Mouse (Mus musculus): ENCODE results near the gene Slc7a11. TPM values are rescaled to one million over a fixed set of nuclear protein-coding genes. Genes with fewer than 3 reads are reported as not detected.

The Slc7a11 gene
- polyA plus RNA-seq, 1 experiment from 2014 or later, result 0.11 TPM

GRCm38 (mm10) chr3:50298366-50298991 lies 144.9 kb downstream of the Slc7a11 start:
- H3K27ac ChIP-seq (ENCODE audit: low read depth), result no peak overlapping the region
- 65% methylated on average over 7 of the region's 7 CpGs for WGBS
- no peak for DNase-seq
- no peaks in the 10 kb centered on the region for H3K9me3 ChIP-seq (ENCODE audit: low read depth, low read length)
- ATAC-seq (ENCODE audit: insufficient read depth), result no peak
- no peaks in the 10 kb centered on the region for H3K27me3 ChIP-seq (ENCODE audit: insufficient read depth, low read length)
- no peaks in the 10 kb centered on the region for H3K36me3 ChIP-seq (ENCODE audit: insufficient read depth)
- H3K9ac ChIP-seq, result no peak overlapping the region
- H3K4me3 ChIP-seq (ENCODE audit: low read depth, low read length), result no peak overlapping the region
- no peak overlapping the region for H3K4me2 ChIP-seq
- no peak for TF ChIP-seq CTCF (IDR thresholded peaks at IDR 0.05; ENCODE audit: low read depth)
- peaks cover 8% of the 10 kb centered on the region; the same call in 1 of the 2 replicates for H3K4me1 ChIP-seq (ENCODE audit: insufficient read depth)

GRCm38 (mm10) chr3:50296956-50297355 lies 146.5 kb downstream of the Slc7a11 start:
- H3K4me3 ChIP-seq (ENCODE audit: low read depth, low read length), result no peak overlapping the region
- peaks cover 8% of the 10 kb centered on the region; the same call in 1 of the 2 replicates for H3K4me1 ChIP-seq (ENCODE audit: insufficient read depth)
- 47% methylated on average over 10 of the region's 10 CpGs for WGBS
- H3K27me3 ChIP-seq (ENCODE audit: insufficient read depth, low read length), result no peaks in the 10 kb centered on the region
- DNase-seq, result peak; percentile 14
- H3K36me3 ChIP-seq (ENCODE audit: insufficient read depth), result no peaks in the 10 kb centered on the region
- ATAC-seq (ENCODE audit: insufficient read depth), result no peak
- H3K4me2 ChIP-seq, result no peak overlapping the region
- H3K9ac ChIP-seq, result no peak overlapping the region
- H3K27ac ChIP-seq (ENCODE audit: low read depth), result no peak overlapping the region
- TF ChIP-seq CTCF (IDR thresholded peaks at IDR 0.05; ENCODE audit: low read depth), result no peak
- H3K9me3 ChIP-seq (ENCODE audit: low read depth, low read length), result no peaks in the 10 kb centered on the region

- H3K4me3 ChIP-seq (ENCODE audit: low read depth, low read length), result no peak overlapping the region
- TF ChIP-seq CTCF (IDR thresholded peaks at IDR 0.05; ENCODE audit: low read depth), result no peak
- H3K27ac ChIP-seq (ENCODE audit: low read depth), result no peak overlapping the region
- DNase-seq (no peak), ATAC-seq (ENCODE audit: insufficient read depth) (no peak)
- WGBS, result 73% methylated on average over 2 of the region's 2 CpGs
- H3K4me2 ChIP-seq, result no peak overlapping the region
- no peaks in the 10 kb centered on the region for H3K9me3 ChIP-seq (ENCODE audit: low read depth, low read length)
- H3K9ac ChIP-seq, result no peak overlapping the region
- H3K4me1 ChIP-seq (ENCODE audit: insufficient read depth), result no peaks in the 10 kb centered on the region
- H3K27me3 ChIP-seq (ENCODE audit: insufficient read depth, low read length), result no peaks in the 10 kb centered on the region
- no peaks in the 10 kb centered on the region for H3K36me3 ChIP-seq (ENCODE audit: insufficient read depth)
These were observed 168.4 kb downstream of the Slc7a11 start for GRCm38 (mm10) chr3:50275023-50275422.

GRCm38 (mm10) chr3:50272222-50272621 lies 171.2 kb downstream of the Slc7a11 start:
- TF ChIP-seq CTCF (IDR thresholded peaks at IDR 0.05; ENCODE audit: low read depth), result no peak
- H3K4me3 ChIP-seq (ENCODE audit: low read depth, low read length), result no peak overlapping the region
- DNase-seq (peak; percentile 9), ATAC-seq (ENCODE audit: insufficient read depth) (no peak)
- no peak overlapping the region for H3K4me2 ChIP-seq
- H3K27ac ChIP-seq (ENCODE audit: low read depth), result no peak overlapping the region
- no peaks in the 10 kb centered on the region for H3K36me3 ChIP-seq (ENCODE audit: insufficient read depth)
- H3K4me1 ChIP-seq (ENCODE audit: insufficient read depth), result no peaks in the 10 kb centered on the region
- H3K9me3 ChIP-seq (ENCODE audit: low read depth, low read length), result no peaks in the 10 kb centered on the region
- no peak overlapping the region for H3K9ac ChIP-seq
- H3K27me3 ChIP-seq (ENCODE audit: insufficient read depth, low read length), result no peaks in the 10 kb centered on the region

GRCm38 (mm10) chr3:50269680-50270079 lies 173.7 kb downstream of the Slc7a11 start:
- no peaks in the 10 kb centered on the region for H3K9me3 ChIP-seq (ENCODE audit: low read depth, low read length)
- no peak overlapping the region for H3K27ac ChIP-seq (ENCODE audit: low read depth)
- H3K36me3 ChIP-seq (ENCODE audit: insufficient read depth), result no peaks in the 10 kb centered on the region
- 81% methylated on average over 4 of the region's 4 CpGs for WGBS
- H3K4me2 ChIP-seq, result no peak overlapping the region
- no peak for DNase-seq
- H3K4me1 ChIP-seq (ENCODE audit: insufficient read depth), result no peaks in the 10 kb centered on the region
- no peak for TF ChIP-seq CTCF (IDR thresholded peaks at IDR 0.05; ENCODE audit: low read depth)
- no peak for ATAC-seq (ENCODE audit: insufficient read depth)
- H3K4me3 ChIP-seq (ENCODE audit: low read depth, low read length), result no peak overlapping the region
- H3K9ac ChIP-seq, result no peak overlapping the region
- no peaks in the 10 kb centered on the region for H3K27me3 ChIP-seq (ENCODE audit: insufficient read depth, low read length)

- H3K36me3 ChIP-seq (ENCODE audit: insufficient read depth), result no peaks in the 10 kb centered on the region
- DNase-seq (peak; percentile 10), ATAC-seq (ENCODE audit: insufficient read depth) (no peak)
- H3K4me1 ChIP-seq (ENCODE audit: insufficient read depth), result peaks cover 3% of the 10 kb centered on the region; the same call in 1 of the 2 replicates
- no peaks in the 10 kb centered on the region for H3K27me3 ChIP-seq (ENCODE audit: insufficient read depth, low read length)
- H3K9ac ChIP-seq, result no peak overlapping the region
- H3K27ac ChIP-seq (ENCODE audit: low read depth), result no peak overlapping the region
- H3K4me3 ChIP-seq (ENCODE audit: low read depth, low read length), result no peak overlapping the region
- TF ChIP-seq CTCF (IDR thresholded peaks at IDR 0.05; ENCODE audit: low read depth), result peak; percentile 2; the same call in 1 of the 2 replicates
- WGBS, result 30% methylated on average over 2 of the region's 2 CpGs
- no peaks in the 10 kb centered on the region for H3K9me3 ChIP-seq (ENCODE audit: low read depth, low read length)
- no peak overlapping the region for H3K4me2 ChIP-seq
These were observed 180.8 kb downstream of the Slc7a11 start for GRCm38 (mm10) chr3:50262547-50263087.

GRCm38 (mm10) chr3:50262066-50262465 lies 181.3 kb downstream of the Slc7a11 start:
- Histone ChIP-seq H3K4me2 (no peak overlapping the region), H3K27me3 (ENCODE audit: insufficient read depth, low read length) (no peaks in the 10 kb centered on the region), H3K9ac (no peak overlapping the region), H3K27ac (ENCODE audit: low read depth) (no peak overlapping the region), H3K4me1 (ENCODE audit: insufficient read depth) (peaks cover 3% of the 10 kb centered on the region; the same call in 1 of the 2 replicates), H3K36me3 (ENCODE audit: insufficient read depth) (no peaks in the 10 kb centered on the region), H3K4me3 (ENCODE audit: low read depth, low read length) (no peak overlapping the region), H3K9me3 (ENCODE audit: low read depth, low read length) (no peaks in the 10 kb centered on the region)
- WGBS, result 60% methylated on average over 2 of the region's 2 CpGs
- DNase-seq (no peak), ATAC-seq (ENCODE audit: insufficient read depth) (no peak)
- no peak for TF ChIP-seq CTCF (IDR thresholded peaks at IDR 0.05; ENCODE audit: low read depth)
